Mouse (Mus musculus): ENCODE measurements around the gene Ifi203. TPM values are rescaled to one million over a fixed set of nuclear protein-coding genes. Genes with fewer than 3 reads are reported as not detected.
"Not testable (repeated sequence)": the region's sequence is repeated elsewhere in the genome, so short reads cannot be mapped to it uniquely, and the experiment has no call there.

Gene Ifi203
- polyA plus RNA-seq (2015; fragmentation: Nextera tagmentation; extraction: Ambion mirVana), result 0.79 and 1.0 TPM in 2 replicates

DNA sequence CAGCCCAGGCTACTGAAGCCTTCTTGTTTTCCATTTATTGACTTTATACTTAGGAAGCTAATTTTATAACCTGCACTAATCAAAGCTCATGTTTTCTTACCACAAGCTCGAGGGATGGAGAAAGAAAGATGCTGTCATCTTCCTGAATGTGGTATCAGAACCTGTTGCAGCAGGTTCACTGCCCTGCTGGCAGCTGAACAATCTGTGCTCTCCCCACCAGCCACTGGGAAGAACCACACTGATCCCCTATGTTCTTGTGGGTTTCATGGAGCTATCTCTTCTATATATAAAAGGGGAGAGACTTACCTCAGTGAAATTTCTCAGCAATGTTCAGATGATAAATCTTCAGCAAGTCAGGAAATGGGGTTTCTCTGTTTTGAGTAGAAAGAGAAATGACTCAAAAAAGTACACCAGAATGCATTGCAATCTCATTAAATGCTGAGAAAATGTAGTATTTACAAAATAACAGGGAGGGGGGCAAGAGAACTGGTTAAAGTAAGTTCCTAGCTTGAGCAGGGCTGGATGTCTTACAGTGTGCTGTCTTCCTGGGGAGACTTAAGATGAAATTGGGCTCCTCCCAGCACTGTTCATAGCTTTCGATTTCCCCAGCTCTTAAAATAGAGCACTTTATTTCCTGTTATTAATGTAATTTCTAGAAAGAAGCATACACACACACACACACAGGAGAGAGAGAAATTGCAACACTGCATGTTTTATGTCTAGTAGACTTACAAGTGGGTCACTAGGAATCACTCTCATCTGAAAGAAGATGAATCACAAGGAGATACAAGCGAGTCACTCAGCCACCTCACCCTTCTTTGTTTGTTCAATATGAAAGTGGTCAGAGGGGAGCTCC is at the start of gene Ifi203, which contains the start of gene Mndal:
Ifi203 (minus strand) TSS at position 749 of the 856 bp plus-strand sequence.
Mndal (minus strand) TSS at position 568 of the 856 bp plus-strand sequence.
- H3K9ac ChIP-seq; H3K4me3 ChIP-seq; H3K27ac ChIP-seq (replicated peaks); ATAC-seq (ENCODE audit: low FRiP score, low read depth); H3K4me1 ChIP-seq (replicated peaks); H3K27me3 ChIP-seq; H3K36me3 ChIP-seq; H3K4me2 ChIP-seq; H3K9me3 ChIP-seq: not testable (repeated sequence)
- WGBS, result 65% methylated on average over 3 of the region's 3 CpGs

DNA sequence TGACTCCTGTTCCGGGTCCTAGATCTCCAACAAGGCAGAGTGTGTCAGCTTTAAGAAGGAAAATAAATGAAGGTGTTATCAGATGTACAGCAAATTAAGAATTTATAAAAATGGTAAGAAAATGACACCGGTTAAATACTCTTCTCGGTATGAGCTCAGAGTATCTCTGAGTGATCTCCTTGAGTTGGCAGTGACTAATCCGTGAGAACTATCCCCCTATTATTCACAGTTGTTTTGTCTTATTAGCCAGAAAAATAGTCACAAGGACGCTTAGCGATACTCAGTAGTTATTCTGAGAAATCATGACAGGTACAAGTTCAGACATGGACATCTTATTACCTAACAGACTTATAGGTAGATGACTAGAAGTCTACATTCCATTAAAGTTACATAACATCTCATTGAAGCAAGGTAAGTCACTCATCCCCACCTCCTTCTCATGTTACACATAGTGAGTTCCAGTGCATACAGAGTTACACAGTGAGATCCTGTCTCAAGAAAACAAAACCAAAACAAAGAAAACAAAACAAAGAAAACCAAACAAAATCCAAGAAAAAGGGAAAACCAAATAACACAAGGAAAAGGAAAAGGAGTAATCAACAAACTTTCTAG is 40.3 kb upstream of the Ifi203 start, which contains the start of gene Ifi202b:
Ifi202b (minus strand) TSS at position 51 of the 612 bp plus-strand sequence.
- H3K4me1 ChIP-seq (replicated peaks); H3K27ac ChIP-seq (replicated peaks); H3K9ac ChIP-seq; H3K27me3 ChIP-seq; ATAC-seq (ENCODE audit: low FRiP score, low read depth); H3K36me3 ChIP-seq; H3K4me2 ChIP-seq; H3K9me3 ChIP-seq; H3K4me3 ChIP-seq: not testable (repeated sequence)
- WGBS, result 90% methylated on average over 6 of the region's 6 CpGs

DNA sequence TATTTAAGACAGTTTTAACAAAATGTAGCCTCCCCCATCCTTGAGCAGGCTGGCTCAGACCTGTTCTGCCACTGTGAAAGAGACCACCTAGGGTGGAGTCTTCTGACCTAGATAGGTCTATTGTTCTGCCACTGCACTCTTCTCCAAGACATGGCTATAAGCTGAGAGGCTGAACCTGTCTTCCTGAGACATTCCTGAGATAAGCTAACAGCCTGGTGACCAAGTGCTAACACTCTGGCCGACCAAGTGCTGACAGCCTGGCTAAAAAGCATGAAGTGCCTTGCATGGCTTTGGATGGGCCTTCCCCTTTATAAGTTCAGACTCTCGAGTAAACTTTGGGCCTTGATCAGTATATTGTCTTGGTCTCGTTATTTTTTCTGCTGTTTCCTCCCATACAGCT is 38.6 kb upstream of the Ifi203 start:
- WGBS, result 57% methylated on average over 3 of the region's 3 CpGs
- not testable (repeated sequence) for H3K4me1 ChIP-seq (replicated peaks)

DNA sequence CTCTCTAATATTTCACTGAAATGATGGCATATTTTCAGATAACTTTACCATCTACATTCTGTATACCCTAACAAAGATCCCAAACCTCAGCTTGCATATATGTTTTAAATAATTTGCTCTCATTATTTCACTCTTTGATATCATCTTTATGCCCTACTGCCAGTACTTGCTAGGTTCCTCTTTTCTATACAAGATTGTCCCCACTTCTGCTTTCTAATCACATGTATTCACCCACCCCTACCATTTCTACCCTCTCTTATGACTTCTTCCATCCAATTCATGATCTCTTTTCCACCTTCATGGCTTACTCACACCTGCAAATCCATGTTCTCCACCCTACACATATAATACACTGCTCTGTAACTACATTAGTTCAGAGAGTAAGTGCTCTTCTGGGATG is 35.1 kb upstream of the Ifi203 start:
- H3K27ac ChIP-seq (replicated peaks), result no peak overlapping the region
- H3K4me3 ChIP-seq, result no peak overlapping the region
- H3K4me2 ChIP-seq, result no peak overlapping the region
- no peak for ATAC-seq (ENCODE audit: low FRiP score, low read depth)
- no peaks in the 10 kb centered on the region for H3K9me3 ChIP-seq
- H3K4me1 ChIP-seq (replicated peaks), result no peaks in the 10 kb centered on the region
- H3K9ac ChIP-seq, result no peak overlapping the region
- H3K36me3 ChIP-seq, result no peaks in the 10 kb centered on the region
- no peaks in the 10 kb centered on the region for H3K27me3 ChIP-seq

More for the DNA sequence above, 38.6 kb upstream of the Ifi203 start:
- not testable (repeated sequence) for H3K9me3 ChIP-seq; ATAC-seq (ENCODE audit: low FRiP score, low read depth); H3K4me2 ChIP-seq; H3K4me3 ChIP-seq; H3K9ac ChIP-seq; H3K36me3 ChIP-seq; H3K27me3 ChIP-seq; H3K27ac ChIP-seq (replicated peaks)

DNA sequence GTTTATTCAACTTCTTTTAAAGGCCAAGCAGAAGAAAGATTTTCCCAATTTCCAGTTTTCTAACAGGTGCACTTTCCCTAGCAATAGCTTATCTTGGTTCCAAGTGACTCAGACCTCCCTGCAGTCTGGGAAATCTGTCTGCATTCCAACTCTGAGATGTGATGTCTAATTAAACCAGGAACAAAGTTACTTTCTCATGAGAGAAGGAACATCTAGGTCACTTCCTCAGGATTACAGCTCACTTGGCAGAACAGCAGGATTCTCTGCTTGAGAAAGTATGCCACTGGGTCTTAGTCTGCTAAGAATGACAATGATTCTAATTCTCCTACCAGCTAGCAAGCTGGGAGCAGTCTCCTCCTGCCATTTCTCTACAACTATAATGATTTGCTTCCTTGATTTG is 30.6 kb upstream of the Ifi203 start:
- ATAC-seq (ENCODE audit: low FRiP score, low read depth), result no peak
- no peaks in the 10 kb centered on the region for H3K36me3 ChIP-seq

DNA sequence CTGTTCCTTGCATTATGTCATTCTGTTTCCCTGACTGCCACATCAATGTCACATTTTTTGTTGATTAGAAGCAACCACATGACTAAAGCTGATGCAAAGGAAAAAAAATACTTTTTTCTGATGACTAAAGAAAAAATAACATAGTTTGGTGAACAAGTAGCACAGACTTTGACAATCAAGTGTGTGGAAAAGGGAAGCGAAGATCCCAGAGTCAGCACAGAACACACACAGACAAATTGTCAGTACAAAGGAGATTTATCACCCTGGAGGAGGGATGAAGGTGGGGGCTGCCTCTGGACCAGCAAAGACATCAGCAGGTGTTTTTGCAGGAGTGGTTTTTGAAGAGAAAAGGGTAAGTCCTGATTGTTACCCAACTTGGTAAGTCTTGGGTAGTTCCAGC is 19.0 kb upstream of the Ifi203 start:
- not testable (repeated sequence) for H3K9me3 ChIP-seq; H3K9ac ChIP-seq; H3K36me3 ChIP-seq; H3K27me3 ChIP-seq; ATAC-seq (ENCODE audit: low FRiP score, low read depth); H3K4me1 ChIP-seq (replicated peaks); H3K27ac ChIP-seq (replicated peaks); H3K4me2 ChIP-seq; H3K4me3 ChIP-seq
- WGBS, result 94% methylated on average over 1 of the region's 1 CpGs

More for the DNA sequence above, 30.6 kb upstream of the Ifi203 start:
- no peaks in the 10 kb centered on the region for H3K27me3 ChIP-seq
- no peak overlapping the region for H3K4me3 ChIP-seq
- H3K27ac ChIP-seq (replicated peaks), result no peak overlapping the region
- H3K9ac ChIP-seq, result no peak overlapping the region
- H3K9me3 ChIP-seq, result no peaks in the 10 kb centered on the region
- H3K4me2 ChIP-seq, result no peak overlapping the region
- no peaks in the 10 kb centered on the region for H3K4me1 ChIP-seq (replicated peaks)

DNA sequence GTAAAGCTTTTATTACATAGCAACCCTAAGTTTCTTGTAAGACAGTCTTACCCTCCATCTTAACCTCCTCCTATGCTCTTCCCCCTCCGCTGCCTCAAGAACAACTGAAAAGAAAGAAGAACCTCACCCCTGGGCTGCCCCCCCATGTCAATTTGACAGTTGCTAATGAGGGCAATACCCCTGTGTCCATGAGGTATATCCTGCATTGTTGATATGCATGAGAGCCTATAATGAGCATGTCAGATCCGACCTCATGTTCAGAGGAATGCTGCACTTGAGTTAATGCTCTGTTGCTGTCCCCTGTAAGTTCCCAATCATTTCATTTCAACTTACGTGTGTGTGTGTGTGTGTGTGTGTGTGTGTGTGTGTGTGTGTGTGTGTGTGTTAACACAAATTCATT is 17.5 kb upstream of the Ifi203 start:
- not testable (repeated sequence) for ATAC-seq (ENCODE audit: low FRiP score, low read depth)

DNA sequence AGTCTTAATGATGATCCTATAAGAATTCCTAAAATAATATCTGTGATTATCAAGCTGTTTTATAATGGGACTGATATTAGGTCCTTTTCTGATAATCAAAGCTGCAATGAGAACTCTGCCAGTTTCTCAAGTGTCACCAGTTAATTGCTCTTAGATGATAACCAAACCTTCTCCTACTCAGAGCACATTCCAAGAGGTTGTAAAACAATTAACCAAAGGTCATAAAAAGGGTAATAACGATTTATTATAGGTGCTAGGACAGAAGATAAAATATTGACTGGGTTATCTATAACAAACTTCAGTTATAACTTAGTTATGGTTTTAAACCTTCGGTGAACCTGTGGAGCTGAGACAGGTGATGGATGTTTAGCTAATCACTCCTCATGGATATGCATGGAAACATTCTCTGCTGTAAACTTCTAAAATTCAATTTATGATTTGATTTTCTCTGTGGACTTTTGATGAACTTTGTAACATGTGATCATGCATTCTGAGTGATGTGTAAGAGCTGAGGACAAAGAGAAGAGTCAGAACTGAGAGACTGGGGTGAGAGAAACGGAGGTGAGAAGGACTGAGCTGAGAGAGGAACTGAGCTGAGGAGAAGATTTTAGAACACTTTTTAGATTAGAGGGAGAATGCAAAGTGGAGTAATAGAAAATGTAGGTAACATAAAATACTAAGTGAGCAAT is 13.5 kb upstream of the Ifi203 start:
- H3K36me3 ChIP-seq; ATAC-seq (ENCODE audit: low FRiP score, low read depth): not testable (repeated sequence)
- WGBS, result 79% methylated on average over 3 of the region's 3 CpGs

More for the DNA sequence above, 17.5 kb upstream of the Ifi203 start:
- H3K9me3 ChIP-seq; H3K27me3 ChIP-seq; H3K36me3 ChIP-seq; H3K4me2 ChIP-seq; H3K4me1 ChIP-seq (replicated peaks); H3K9ac ChIP-seq; H3K27ac ChIP-seq (replicated peaks); H3K4me3 ChIP-seq: not testable (repeated sequence)
- 52% methylated on average over 3 of the region's 3 CpGs for WGBS

DNA sequence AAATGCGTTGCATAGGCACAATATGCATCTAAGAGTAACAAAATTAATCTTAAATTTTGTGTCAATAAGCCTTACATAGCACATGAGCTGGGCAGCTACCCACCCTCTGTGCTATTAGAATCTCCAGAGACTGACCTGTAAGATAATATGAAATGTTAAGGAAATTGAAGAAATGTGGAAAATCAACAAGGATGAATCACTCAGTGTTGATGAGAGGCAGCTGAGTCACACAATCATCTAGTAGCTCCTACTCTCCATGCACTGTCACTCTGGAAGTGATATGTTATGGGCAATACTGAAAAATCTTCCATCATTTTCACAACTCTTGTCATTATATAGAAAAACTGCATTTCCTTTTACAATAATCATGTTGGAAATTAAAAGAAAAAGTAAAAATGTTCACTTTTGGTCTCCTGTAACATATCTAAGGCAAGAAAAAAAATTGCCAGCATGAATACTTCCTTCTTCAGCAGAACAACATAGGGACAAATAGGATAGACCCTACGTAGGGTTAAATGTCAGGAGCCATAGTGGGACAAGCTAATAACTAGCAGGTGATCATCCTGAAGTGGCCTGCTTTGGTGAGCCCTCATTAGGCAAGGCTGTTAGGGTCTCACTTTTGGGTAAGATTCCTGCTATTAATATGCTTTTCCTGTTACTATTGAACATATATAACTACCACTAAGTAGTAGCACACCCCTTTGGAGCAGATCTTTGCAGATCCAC is 12.8 kb upstream of the Ifi203 start:
- no peaks in the 10 kb centered on the region for H3K9me3 ChIP-seq
- no peak for ATAC-seq (ENCODE audit: low FRiP score, low read depth)
- WGBS, result 93% methylated on average over 2 of the region's 2 CpGs
- no peaks in the 10 kb centered on the region for H3K4me1 ChIP-seq (replicated peaks)
- H3K4me2 ChIP-seq, result no peak overlapping the region
- H3K27ac ChIP-seq (replicated peaks), result no peak overlapping the region
- H3K36me3 ChIP-seq, result no peaks in the 10 kb centered on the region
- H3K9ac ChIP-seq, result no peak overlapping the region
- no peaks in the 10 kb centered on the region for H3K27me3 ChIP-seq
- no peak overlapping the region for H3K4me3 ChIP-seq

More for the DNA sequence above, 13.5 kb upstream of the Ifi203 start:
- not testable (repeated sequence) for H3K9ac ChIP-seq; H3K4me3 ChIP-seq; H3K9me3 ChIP-seq; H3K27me3 ChIP-seq; H3K4me2 ChIP-seq; H3K4me1 ChIP-seq (replicated peaks); H3K27ac ChIP-seq (replicated peaks)

DNA sequence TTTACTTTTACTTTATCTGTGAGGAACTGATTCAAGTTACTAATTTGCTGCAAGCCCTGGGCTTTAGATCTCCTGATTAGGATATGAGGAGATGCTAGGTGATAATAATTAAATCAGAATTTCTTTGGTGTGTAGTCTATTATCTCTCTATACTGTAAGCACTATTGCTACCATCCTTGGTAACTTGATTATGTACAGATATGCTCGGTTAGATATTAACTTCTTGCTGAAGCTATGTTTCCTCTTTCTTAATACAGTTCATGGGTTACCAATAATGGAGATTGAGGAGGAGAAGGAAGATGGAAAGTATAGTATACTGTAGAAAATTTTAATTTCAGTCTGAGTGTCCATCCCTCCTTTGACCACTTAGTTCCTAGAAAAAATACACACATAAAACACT is 11.1 kb upstream of the Ifi203 start:
- Histone ChIP-seq H3K36me3 (no peaks in the 10 kb centered on the region), H3K9me3 (no peaks in the 10 kb centered on the region), H3K4me3 (no peak overlapping the region), H3K9ac (no peak overlapping the region), H3K4me1 (replicated peaks) (no peaks in the 10 kb centered on the region), H3K27me3 (no peaks in the 10 kb centered on the region), H3K4me2 (no peak overlapping the region), H3K27ac (replicated peaks) (no peak overlapping the region)
- ATAC-seq (ENCODE audit: low FRiP score, low read depth), result no peak
- WGBS, result 90% methylated on average over 1 of the region's 1 CpGs

DNA sequence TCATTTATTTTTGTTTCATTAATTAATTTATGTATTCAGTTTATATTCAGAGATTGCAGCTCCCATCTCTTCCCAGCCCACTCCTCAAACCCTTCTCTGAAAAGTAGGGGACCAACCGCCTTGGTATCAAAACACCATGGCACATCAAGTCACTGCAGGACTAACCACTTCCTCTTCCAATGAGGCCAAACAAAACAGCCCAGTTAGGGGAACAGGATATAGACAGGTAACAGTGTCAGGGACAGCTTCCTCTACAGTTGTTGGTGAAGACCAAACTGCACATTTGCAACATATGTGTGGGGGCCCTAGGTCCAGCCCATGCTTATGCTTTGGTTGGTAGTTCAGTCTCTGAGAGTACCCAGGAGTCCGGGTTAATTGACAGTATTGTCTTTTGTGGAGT is 6.6 kb upstream of the Ifi203 start:
- not testable (repeated sequence) for H3K36me3 ChIP-seq; H3K27ac ChIP-seq (replicated peaks); H3K4me2 ChIP-seq; H3K4me3 ChIP-seq; H3K27me3 ChIP-seq; H3K4me1 ChIP-seq (replicated peaks); ATAC-seq (ENCODE audit: low FRiP score, low read depth); H3K9ac ChIP-seq; H3K9me3 ChIP-seq
- WGBS, result 90% methylated on average over 2 of the region's 2 CpGs

DNA sequence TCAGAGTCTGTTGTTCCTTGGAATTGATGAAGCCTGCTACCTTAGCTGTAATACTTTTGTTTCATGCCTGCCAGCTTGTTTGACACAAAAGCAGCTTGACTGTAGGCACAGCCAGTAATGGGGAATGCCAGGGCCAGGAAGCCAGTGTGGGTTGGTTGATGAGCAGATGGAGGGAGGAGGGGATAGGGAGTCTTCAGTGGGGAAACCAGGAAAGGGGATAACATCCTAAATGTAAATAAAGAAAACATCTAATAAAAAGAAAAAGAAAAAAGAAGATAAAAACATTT is 251 bp upstream of the Ifi203 start:
- not testable (repeated sequence) for H3K4me2 ChIP-seq; ATAC-seq (ENCODE audit: low FRiP score, low read depth); H3K27ac ChIP-seq (replicated peaks); H3K27me3 ChIP-seq; H3K36me3 ChIP-seq; H3K9ac ChIP-seq; H3K9me3 ChIP-seq; H3K4me1 ChIP-seq (replicated peaks); H3K4me3 ChIP-seq

Data from hindbrain, embryonic 15.5 days (tissue).